Mouse (Mus musculus) adrenal gland, postnatal 10 days (tissue): ENCODE results near the gene Brd3. TPM values are rescaled to one million over a fixed set of nuclear protein-coding genes. Genes with fewer than 3 reads are reported as not detected.
"Not testable (repeated sequence)": the region's sequence is repeated elsewhere in the genome, so short reads cannot be mapped to it uniquely, and the experiment has no call there.

ENCODE experiments used
- DNase-seq: peaks from one replicate; pipeline ENCODE4 v3.0.0; 2021; ENCODE audit warnings: mixed read lengths
- long read RNA-seq, 2 experiments: library from polyadenylated mRNA; stranded (forward); transcript quantifications; one replicate each; pipeline ENCODE4 v2.0.0; 2021
- total RNA-seq, 2 experiments: library from RNA; stranded (reverse); gene quantifications; 2 replicates each; pipeline ENCODE4 v1.2.3; 2021

Gene Brd3
- total RNA-seq: 10 to 100 TPM; 83.9 to 89.7 TPM
- long read RNA-seq, experiment 1, full-length matches to known transcripts: 2 of 56 reads
- long read RNA-seq, experiment 1, partial matches to known transcripts: 39 of 56 reads
- long read RNA-seq, experiment 1, other reads (novel, unspliced or antisense): 15 of 56 reads
- long read RNA-seq, experiment 2, full-length matches to known transcripts: 1 of 17 reads
- long read RNA-seq, experiment 2, partial matches to known transcripts: 9 of 17 reads
- long read RNA-seq, experiment 2, other reads (novel, unspliced or antisense): 7 of 17 reads

DNA sequence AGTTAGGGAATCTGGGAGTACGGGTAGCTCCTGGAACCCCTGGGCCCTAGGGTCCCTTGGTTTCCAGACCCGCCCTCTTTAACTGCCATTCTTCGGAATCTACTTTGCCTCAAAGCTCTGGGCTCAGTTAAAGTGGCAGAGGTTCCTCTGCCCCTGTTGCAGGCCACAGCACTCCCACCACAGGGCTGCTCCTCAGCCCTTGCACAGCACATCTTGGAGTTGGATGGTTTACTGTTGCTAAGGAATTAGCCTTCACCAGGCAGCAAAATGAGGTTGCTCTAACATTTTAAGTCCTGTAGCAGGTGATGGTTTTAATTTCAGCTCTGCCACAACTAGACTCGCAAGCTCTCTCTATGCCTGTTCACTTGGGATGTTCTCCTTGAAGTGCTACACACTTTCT lies at the start of gene Brd3:
Brd3 (minus strand) TSS at position 101 of the 400 bp plus-strand sequence.
- no peak for DNase-seq

- peak; percentile 36 for DNase-seq
These were observed 49.5 kb upstream of the Brd3 start for GRCm38 (mm10) chr2:27556921-27557320.

DNA sequence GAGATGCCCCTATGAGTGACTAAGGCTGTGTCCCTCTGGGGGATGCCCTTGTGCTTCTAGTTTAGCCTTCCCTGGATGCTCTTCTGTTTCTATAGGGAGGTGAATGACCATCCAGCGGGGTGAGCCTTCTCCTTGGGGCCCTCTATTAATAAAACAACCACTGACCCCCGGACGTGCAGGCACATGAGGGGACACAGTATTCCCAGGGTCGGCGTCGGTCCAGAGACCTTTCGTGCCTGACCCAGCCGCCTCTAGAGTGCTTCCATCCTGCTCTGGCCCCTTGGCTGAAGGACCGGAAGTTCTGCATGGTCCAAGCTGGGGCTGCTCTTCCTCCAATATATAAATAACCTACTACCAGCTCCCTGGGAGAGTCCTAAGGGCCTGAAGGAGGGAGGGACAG lies 46.8 kb upstream of the Brd3 start:
- DNase-seq: peak; percentile 34

- DNase-seq: peak; percentile 86
These were observed 45.3 kb upstream of the Brd3 start for GRCm38 (mm10) chr2:27552620-27553287.

DNA sequence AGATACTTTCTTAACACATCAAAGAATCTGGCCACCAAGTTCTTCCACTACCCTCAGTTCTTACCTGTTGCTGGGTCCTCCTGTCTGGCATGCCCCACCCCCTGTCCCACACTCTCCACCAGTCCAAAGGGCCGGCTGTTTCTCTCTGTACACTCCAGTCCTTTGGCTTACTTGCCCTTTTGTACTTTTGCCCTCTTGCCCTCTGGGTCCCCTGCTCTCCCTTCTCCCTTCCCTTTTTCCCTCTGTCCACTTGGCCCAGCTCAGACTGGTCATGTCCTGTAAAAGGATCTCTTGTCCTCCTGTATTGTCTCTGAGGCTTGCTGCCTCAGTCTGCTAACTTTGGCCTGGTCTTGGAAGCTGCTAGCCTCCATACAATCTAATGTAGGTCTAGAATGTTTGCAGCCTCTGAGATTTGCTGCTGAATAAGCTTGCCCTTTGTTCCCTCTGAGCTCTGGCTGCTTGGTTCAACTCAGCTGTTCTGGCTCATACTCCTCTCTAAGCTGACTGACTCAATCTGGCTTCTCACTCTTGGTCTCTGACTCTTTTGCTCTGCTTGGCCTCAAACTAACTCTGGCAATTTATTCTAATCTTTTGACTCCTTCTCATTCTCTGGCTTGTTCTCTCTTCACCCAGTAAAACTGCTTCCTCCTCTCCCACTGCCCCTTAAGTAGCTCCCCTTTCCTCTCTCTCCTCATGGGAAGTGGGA lies 41.4 kb upstream of the Brd3 start:
- no peak for DNase-seq

DNA sequence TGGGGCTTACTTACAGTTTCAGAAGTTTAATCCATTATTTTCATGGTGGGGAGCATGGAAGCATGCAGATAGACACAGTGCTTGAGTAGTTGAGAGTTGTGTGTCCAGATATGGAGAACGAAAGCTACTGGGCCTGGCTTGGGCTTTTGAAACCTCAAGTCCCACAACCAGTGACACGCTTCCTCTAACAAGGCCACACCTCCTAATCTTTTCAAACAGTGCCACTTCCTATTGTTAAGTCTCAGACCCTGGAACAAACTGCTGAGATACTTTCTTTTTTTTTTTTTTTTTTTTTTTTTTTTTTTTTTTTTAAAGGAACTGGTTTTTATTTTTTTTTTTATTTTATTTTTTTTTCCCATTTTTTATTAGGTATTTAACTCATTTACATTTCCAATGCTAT lies 40.5 kb upstream of the Brd3 start:
- DNase-seq: no peak

- no peak for DNase-seq
These were observed 39.9 kb upstream of the Brd3 start for GRCm38 (mm10) chr2:27547326-27547725.

- DNase-seq: not testable (repeated sequence)
These were observed 38.6 kb upstream of the Brd3 start for GRCm38 (mm10) chr2:27546041-27546440.

DNA sequence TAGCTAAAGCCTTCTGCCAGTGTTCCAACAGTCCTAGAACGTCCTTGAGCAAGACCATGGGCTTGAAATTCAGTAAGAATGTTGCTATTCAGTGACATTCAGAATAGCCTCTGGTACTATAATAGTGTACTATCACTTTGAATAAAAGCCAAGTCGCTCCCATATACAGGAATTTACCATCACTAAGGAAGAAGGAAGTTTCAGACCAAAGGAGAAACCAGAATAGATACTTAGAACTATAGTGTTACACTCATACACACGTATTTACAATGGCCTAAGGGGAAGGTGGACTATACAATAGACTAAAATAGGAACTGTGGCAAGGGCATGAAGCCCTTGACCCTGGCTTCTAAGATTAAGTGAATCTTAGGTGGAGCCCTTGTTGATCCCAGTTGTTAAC lies 38.1 kb upstream of the Brd3 start:
- DNase-seq: not testable (repeated sequence)

DNA sequence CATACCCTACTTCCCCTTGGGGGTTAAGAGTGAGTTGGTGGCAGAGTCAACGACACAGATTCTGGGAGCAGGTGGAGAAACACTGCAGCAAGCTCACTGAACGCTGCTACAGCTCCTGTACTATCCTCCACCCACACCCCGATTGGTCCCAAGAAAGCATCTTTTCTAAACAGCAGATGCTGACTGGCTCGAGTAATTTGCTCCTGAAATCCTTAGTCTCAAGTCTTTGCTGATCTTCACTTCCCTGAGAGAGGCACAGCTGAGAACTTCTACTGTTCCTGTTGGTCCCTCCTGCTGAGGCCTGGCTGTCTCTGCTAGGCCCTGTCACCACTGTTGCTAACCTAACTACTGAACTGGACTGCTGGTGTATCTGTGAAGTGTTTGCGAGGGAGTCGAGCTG lies 37.2 kb upstream of the Brd3 start:
- no peak for DNase-seq

DNA sequence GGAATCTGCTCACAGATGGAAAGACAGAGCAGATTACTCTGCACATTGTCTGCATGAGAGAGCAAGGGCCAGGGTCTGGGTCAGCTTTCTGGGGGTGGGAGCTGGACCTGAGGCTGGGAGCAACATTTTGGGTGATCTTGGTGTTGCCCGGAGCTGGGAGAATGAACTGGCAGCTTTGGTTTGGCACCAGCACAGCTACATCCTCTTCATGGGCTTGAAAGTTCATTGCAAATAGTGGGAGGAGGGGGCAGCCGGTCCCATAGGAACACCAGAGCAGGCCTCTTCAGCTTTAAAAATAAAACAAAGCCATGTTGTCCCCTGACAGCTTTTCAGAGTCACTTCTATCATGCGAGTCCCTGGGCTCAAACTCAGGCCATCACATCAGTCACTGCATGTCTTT lies 33.8 kb upstream of the Brd3 start:
- no peak for DNase-seq

DNA sequence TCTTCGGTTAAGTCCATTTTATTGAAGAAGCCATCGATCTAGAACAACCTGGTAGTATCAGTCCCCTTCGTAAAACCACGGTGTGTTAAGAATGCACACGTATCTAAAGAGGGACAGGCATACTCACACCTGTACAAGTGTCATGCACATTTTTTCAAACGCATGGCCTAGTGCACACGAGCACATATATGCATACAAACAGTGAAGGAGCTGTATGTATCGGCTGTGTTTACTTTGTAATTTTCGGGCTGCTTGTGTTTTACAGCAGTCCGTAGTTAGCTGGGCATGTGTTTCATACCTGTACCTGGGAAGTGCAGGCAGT lies 33.0 kb upstream of the Brd3 start:
- DNase-seq: no peak

DNA sequence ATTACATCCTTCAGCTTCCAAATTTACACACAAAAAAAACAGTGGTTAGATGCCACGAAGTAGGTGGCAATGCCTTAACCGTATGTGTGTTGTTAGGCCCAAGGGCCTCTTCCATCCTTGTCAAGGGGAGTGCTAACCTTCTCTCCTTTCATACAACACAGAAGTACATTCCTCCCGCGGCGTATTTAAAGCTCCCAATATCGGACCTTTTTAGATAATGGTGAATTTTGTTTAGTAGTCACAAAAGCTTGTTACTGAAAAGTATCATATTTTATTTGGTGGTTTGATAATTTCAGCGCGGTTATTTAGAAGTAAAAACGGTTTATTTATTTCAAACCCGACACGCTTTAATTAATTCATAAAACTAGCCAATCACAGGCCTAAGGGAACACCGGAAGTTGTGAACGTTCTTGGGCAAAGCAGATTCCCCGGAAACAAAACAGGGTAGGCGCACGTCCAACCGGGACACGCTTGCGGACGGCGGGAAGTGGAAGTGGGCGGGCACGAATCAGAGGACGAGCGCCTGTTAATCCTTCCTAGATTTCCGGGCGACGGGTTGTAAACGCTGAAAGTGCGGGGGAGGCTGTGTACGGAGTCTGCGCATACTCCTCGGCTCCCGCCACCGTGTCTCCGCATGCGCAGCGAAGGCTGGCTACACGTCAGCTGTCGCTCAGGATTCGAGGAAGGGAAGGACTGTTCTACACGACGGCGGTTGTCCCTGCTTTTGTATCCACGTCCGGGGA lies 32.5 kb upstream of the Brd3 start:
- DNase-seq: peak; percentile 96

- no peak for DNase-seq
These were observed 31.9 kb upstream of the Brd3 start for GRCm38 (mm10) chr2:27539336-27539735.

DNA sequence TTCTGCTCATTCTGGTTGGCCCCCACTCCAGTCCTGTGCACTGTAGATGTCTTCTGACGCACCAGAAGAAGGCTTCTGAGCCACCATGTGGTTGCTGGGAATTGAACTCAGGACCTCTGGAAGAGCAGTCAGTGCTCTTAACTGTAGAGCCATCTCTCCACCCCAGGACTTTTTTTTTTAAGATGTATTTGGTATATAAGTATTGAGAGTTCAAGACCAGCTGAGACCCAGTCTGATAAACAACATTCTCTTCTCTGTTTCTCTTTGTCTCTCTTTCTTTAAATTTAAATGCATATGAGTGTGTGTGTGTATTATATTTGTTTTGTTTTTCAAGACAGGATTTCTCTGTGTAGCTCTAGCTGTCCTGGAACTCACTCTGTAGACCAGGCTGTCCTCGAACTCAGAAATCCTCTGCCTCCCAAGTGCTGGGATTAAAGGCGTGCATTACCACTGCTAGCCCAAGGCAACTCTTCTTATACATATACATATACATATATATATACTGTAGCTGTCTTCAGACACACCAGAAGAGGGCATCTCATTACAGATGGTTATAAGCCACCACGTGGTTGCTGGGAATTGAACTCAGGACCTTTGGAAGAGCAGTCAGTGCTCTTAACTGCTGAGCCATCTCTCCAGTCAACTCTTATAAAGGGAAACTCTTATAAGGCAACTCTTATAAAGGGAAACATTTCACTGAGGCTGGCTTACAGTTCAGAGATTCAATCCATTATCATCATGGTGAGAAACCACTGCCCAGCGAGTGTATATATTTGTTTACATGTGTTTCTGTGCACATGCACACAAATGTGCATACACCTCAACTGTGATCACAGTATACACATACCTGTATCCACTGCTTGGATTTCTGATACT lies 31.2 kb upstream of the Brd3 start:
- DNase-seq: not testable (repeated sequence)

DNA sequence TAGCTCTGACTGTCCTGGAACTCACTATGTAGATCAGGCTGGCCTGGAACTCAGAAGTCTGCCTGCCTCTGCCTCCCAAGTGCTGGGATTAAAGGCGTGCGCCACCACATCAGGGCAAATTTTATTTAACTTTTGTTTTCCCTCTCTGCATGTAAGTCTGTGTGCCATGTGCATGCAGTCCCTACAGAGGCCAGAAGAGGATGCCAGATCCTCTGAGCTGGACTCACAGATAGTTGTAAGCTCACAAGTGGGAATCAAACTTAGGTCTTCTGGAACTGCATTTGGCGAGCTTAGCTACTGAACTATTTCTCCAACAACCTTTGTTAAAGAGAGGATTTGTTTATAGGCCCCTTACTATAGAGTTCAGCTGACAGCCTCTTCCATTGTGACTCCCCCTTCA lies 10.8 kb upstream of the Brd3 start:
- no peak for DNase-seq

DNA sequence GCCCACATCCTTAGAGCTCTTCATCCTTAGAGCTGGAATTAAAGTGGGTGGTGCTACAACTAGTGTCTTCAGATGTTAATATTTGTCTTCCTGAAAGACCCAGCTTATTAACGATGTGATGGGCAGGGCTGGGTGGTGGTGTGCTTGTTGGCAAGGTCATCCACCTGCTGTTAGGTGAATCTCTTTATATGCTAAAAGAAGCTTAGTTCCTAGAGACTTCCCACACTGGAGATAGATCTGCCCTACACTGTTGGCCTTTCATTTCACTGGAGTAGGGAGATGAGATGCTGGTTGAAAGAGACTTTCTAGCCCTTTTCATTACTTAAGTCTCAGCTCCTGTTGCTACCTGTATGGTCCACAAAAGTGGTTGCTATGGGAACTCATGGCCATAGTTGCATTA lies 8.8 kb upstream of the Brd3 start:
- DNase-seq: no peak

DNA sequence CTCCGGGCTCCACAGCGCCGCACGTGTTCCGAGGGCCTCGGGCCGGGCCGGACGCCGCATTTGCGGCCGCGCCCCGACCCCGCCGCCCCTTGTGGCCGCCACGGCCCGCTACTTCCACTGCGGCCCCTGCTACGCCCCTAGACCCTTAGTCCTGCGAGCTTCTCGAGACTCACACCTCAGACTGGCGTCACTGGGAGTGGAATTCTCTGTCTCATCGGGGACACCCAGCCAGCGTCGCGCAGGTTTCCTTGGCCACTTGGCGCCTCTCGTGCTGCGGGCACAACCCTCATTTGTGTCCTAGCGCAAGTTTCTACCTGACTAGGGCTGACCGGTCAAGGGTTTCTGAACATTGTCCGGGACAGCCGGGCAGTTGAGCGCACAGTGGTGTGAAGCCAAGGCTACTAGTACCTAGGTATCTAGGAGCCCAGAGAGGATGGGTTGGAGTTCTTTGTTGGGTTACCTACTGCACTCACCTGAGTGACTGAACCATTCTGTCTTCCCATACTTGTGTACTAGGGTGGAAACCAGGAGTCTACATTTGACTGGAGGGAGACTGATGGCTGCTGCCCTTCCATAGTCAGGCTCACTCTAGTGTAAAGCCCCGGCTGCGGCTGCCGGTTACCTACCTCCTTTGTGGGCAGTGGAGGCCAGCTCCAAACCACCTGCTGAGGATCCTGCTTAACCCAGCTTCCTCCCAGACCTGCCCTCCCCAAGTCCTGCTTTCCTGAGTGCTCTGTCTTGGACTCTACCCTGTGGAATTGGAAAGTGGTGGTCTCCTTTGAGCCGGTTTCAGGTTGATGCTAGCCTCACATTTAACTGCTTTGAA lies 8.1 kb upstream of the Brd3 start:
- DNase-seq: no peak

- peak; percentile 100 for DNase-seq
These were observed 7.3 kb upstream of the Brd3 start, which contains the start of gene Wdr5 for GRCm38 (mm10) chr2:27514639-27515328. TSS of gene Wdr5 (plus strand) at chr2:27515157.

DNA sequence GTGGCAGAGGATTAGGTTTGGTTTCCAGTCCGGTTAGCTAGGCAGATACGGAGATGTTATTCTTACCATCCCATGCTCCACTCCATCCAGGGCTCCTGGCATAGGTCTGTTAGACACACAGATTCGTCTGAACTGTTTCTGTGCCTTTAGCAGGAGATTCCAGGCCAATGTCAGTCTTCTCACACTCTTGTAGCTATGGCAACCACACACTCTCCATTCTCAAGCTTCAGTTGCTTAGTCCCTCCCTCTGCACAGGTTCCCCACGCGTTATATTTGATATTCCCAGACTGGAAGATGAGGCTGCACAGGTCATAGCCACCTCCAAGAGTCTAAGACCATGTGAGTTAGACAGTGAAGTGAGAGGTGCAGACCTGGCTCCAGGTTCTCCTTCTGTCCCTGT lies 6.4 kb upstream of the Brd3 start:
- no peak for DNase-seq
